Mouse (Mus musculus): ENCODE measurements around the gene Hnrnpa2b1. TPM values are rescaled to one million over a fixed set of nuclear protein-coding genes. Genes with fewer than 3 reads are reported as not detected.

Gene Hnrnpa2b1
- total RNA-seq, 1 experiment, result 609 TPM

DNA sequence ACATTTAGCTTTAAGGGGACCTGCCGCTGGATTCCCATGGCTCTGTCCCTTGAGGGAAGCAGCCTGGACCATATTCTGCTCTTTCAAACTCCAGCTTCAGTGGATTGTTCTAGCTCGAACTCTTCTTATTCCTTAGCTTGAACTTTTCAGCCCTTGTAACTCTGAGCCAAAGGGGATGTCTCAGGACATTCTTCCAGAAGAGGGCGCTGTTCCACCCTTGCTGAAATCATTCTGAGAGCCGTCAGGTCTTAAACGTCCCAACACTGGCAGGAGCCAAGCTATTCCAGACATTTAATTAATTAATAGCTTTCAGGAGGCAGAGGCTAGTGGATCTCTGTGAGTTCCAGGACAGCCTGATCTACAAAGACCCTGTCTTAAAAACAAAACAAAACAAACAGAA, 40.4 kb upstream of the Hnrnpa2b1 start:
- H3K4me1 ChIP-seq (ENCODE audit: control insufficient read depth in 2 of 2, insufficient read depth in 2 of 2, low read length in 2 of 2, poor library complexity in 1 of 2), result peaks cover 0 to 22% of the 10 kb centered on the region in 2 experiments; a peak in 3 of 4 replicates
- H3K36me3 ChIP-seq (ENCODE audit: control insufficient read depth, insufficient read depth, low read length, poor library complexity, severe bottlenecking), result no peaks in the 10 kb centered on the region
- in situ Hi-C loops (cut with MboI; ENCODE audit: low sequenced_read_pairs in 2 of 2, unreplicated experiment in 2 of 2), result no loop called here
- TF ChIP-seq ZC3H11A (IDR thresholded peaks at IDR 0.05; ENCODE audit: borderline replicate concordance, low read depth, low read length), result peak; percentile 36; the same call in 1 of the 2 replicates
- no peak for TF ChIP-seq HCFC1 (IDR thresholded peaks at IDR 0.05; ENCODE audit: borderline replicate concordance, insufficient read depth, low read length)
- H3K27ac ChIP-seq (ENCODE audit: insufficient read depth, low read depth, low read length, poor library complexity, severe bottlenecking), result no peak overlapping the region
- DNase-seq (ENCODE audit: low read depth, low spot score), result peak; percentile 83
- H3K4me3 ChIP-seq (ENCODE audit: insufficient read depth in 1 of 2, low read depth in 1 of 2, low read length in 2 of 2, poor library complexity in 1 of 2, severe bottlenecking in 1 of 2), result no peak overlapping the region
- H3K9me3 ChIP-seq (ENCODE audit: control insufficient read depth, insufficient read depth, low read depth, low read length), result no peaks in the 10 kb centered on the region
- H3K9ac ChIP-seq (ENCODE audit: insufficient read depth, low read depth, low read length, poor library complexity, severe bottlenecking), result no peak overlapping the region

DNA sequence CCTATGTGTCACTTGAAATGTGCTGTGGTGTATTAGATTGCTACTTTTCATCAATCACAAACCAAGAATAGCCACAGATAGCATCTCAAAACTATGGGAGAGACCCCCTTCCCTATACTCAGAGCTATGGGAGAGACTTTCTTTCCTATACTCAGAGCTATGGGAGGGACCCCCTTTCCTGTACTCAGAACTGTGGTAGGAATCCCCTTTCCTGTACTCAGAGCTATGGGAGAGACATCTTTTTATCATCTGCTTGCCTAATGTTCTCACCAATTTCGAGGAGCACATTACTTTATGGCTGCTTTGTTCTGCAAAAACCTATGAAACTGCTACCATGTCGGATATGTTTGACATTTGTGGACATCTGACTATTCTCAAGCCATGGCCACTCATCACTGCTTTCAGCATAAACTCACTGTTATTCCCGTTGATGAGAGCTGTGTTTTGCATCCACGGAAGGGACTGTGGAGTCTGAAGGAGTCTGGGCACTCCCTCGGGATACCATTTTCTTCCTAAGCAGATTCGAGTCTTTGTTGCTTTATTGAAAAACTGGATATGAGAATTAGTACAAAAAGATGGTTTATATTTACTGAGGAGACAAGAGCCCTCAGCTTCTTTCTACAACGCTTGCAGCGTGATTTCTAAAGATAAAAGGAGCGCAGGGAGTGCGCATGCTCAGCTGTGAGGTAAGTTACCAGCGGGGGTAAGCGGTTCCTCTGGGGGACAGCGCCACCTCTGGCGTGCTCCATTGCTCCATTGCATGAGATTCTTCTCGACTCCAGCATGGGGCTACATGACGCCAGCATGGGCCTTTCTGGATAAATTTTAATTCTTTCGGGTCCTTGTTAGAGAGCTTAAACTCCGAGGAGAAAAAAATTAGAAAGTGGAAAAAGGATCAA, 39.3 kb upstream of the Hnrnpa2b1 start:
- Histone ChIP-seq H3K9ac (ENCODE audit: insufficient read depth, low read depth, low read length, poor library complexity, severe bottlenecking) (no peak overlapping the region), H3K9me3 (ENCODE audit: control insufficient read depth, insufficient read depth, low read depth, low read length) (no peaks in the 10 kb centered on the region), H3K36me3 (ENCODE audit: control insufficient read depth, insufficient read depth, low read length, poor library complexity, severe bottlenecking) (no peaks in the 10 kb centered on the region), H3K4me1 (ENCODE audit: control insufficient read depth in 2 of 2, insufficient read depth in 2 of 2, low read length in 2 of 2, poor library complexity in 1 of 2) (peaks cover 0 to 19% of the 10 kb centered on the region in 2 experiments; a peak in 3 of 4 replicates), H3K4me3 (ENCODE audit: insufficient read depth in 1 of 2, low read depth in 1 of 2, low read length in 2 of 2, poor library complexity in 1 of 2, severe bottlenecking in 1 of 2) (peak overlapping the region in 1 of 2 experiments; percentile 25; a peak in 1 of 4 replicates), H3K27ac (ENCODE audit: insufficient read depth, low read depth, low read length, poor library complexity, severe bottlenecking) (no peak overlapping the region)
- peak; percentile 83 for DNase-seq (ENCODE audit: low read depth, low spot score)
- in situ Hi-C loops (cut with MboI; ENCODE audit: low sequenced_read_pairs in 2 of 2, unreplicated experiment in 2 of 2), result no loop called here
- no peak for TF ChIP-seq ZNF384 (IDR thresholded peaks at IDR 0.05; ENCODE audit: low read depth, low read length)
- no peak for TF ChIP-seq CHD2 (IDR thresholded peaks at IDR 0.05; ENCODE audit: low read depth, low read length)
- TF ChIP-seq ZC3H11A (IDR thresholded peaks at IDR 0.05; ENCODE audit: borderline replicate concordance, low read depth, low read length), result peak; percentile 34; the same call in 1 of the 2 replicates
- no peak for TF ChIP-seq MAFK (IDR thresholded peaks at IDR 0.05; ENCODE audit: insufficient read depth, low read depth, low read length)
- no peak for TF ChIP-seq HCFC1 (IDR thresholded peaks at IDR 0.05; ENCODE audit: borderline replicate concordance, insufficient read depth, low read length)

DNA sequence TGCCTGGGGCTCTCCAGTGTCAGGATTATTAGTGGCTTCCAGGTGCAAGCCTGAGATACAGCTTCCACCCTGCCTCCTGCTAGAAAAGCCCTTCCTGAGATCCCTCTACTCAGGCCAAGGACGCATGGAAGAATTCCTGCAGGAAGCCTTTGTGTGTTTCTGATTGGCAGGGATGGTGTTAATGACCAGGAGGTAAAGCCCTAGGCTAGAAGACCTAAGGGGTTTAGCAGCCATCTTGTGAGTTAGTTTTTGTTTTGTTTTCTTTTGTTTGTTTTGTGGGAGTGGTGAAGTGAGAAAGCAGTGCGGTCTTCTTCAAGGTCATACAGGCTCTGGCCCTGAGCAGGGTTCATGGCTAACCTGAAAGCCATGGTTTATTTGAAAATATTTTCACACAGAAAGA, 37.9 kb upstream of the Hnrnpa2b1 start:
- in situ Hi-C loops (cut with MboI; ENCODE audit: low sequenced_read_pairs in 2 of 2, unreplicated experiment in 2 of 2), result no loop called here
- H3K4me3 ChIP-seq (ENCODE audit: insufficient read depth in 1 of 2, low read depth in 1 of 2, low read length in 2 of 2, poor library complexity in 1 of 2, severe bottlenecking in 1 of 2), result no peak overlapping the region
- DNase-seq (ENCODE audit: low read depth, low spot score), result peak; percentile 49
- no peaks in the 10 kb centered on the region for H3K36me3 ChIP-seq (ENCODE audit: control insufficient read depth, insufficient read depth, low read length, poor library complexity, severe bottlenecking)
- H3K9me3 ChIP-seq (ENCODE audit: control insufficient read depth, insufficient read depth, low read depth, low read length), result no peaks in the 10 kb centered on the region
- H3K27ac ChIP-seq (ENCODE audit: insufficient read depth, low read depth, low read length, poor library complexity, severe bottlenecking), result no peak overlapping the region
- peaks cover 0 to 16% of the 10 kb centered on the region in 2 experiments; a peak in 3 of 4 replicates for H3K4me1 ChIP-seq (ENCODE audit: control insufficient read depth in 2 of 2, insufficient read depth in 2 of 2, low read length in 2 of 2, poor library complexity in 1 of 2)
- TF ChIP-seq MAFK (IDR thresholded peaks at IDR 0.05; ENCODE audit: insufficient read depth, low read depth, low read length), result no peak
- no peak for TF ChIP-seq CHD2 (IDR thresholded peaks at IDR 0.05; ENCODE audit: low read depth, low read length)
- TF ChIP-seq HCFC1 (IDR thresholded peaks at IDR 0.05; ENCODE audit: borderline replicate concordance, insufficient read depth, low read length), result no peak
- no peak for TF ChIP-seq ZNF384 (IDR thresholded peaks at IDR 0.05; ENCODE audit: low read depth, low read length)
- TF ChIP-seq ZC3H11A (IDR thresholded peaks at IDR 0.05; ENCODE audit: borderline replicate concordance, low read depth, low read length), result no peak
- H3K9ac ChIP-seq (ENCODE audit: insufficient read depth, low read depth, low read length, poor library complexity, severe bottlenecking), result no peak overlapping the region

DNA sequence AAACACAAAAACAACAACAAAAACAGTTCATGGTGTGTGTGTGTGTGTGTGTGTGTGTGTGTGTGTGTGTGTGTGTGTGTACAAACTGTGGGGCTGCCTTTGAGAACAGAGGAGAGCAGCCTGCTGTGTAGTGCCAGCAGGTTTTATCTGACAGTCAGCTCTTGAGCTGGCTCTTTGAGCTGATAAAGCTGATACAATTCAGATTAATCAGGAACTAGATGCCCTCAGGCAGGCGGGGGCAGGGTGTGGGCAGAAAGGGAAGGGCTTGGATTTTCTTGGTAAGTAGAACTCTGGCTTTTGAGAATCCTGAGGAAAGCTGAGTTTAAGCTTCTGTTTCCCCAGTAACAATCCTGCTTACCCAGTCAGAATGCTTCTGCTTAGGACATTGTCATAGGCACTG, 36.0 kb upstream of the Hnrnpa2b1 start:
- H3K36me3 ChIP-seq (ENCODE audit: control insufficient read depth, insufficient read depth, low read length, poor library complexity, severe bottlenecking), result no peaks in the 10 kb centered on the region
- TF ChIP-seq HCFC1 (IDR thresholded peaks at IDR 0.05; ENCODE audit: borderline replicate concordance, insufficient read depth, low read length) (no peak), ZNF384 (IDR thresholded peaks at IDR 0.05; ENCODE audit: low read depth, low read length) (no peak), MAFK (IDR thresholded peaks at IDR 0.05; ENCODE audit: insufficient read depth, low read depth, low read length) (no peak), ZC3H11A (IDR thresholded peaks at IDR 0.05; ENCODE audit: borderline replicate concordance, low read depth, low read length) (no peak), CHD2 (IDR thresholded peaks at IDR 0.05; ENCODE audit: low read depth, low read length) (no peak)
- no peak for DNase-seq (ENCODE audit: low read depth, low spot score)
- H3K4me1 ChIP-seq (ENCODE audit: control insufficient read depth in 2 of 2, insufficient read depth in 2 of 2, low read length in 2 of 2, poor library complexity in 1 of 2), result peaks cover 0 to 14% of the 10 kb centered on the region in 2 experiments; a peak in 3 of 4 replicates
- no peak overlapping the region for H3K4me3 ChIP-seq (ENCODE audit: insufficient read depth in 1 of 2, low read depth in 1 of 2, low read length in 2 of 2, poor library complexity in 1 of 2, severe bottlenecking in 1 of 2)
- H3K9ac ChIP-seq (ENCODE audit: insufficient read depth, low read depth, low read length, poor library complexity, severe bottlenecking), result peak overlapping the region; percentile 26; the same call in 1 of the 2 replicates
- 0 out of 2 replicates have a peak overlapping the region, but pooled peaks have one; percentile 19 for H3K27ac ChIP-seq (ENCODE audit: insufficient read depth, low read depth, low read length, poor library complexity, severe bottlenecking)
- in situ Hi-C loops (cut with MboI; ENCODE audit: low sequenced_read_pairs in 2 of 2, unreplicated experiment in 2 of 2), result no loop called here
- no peaks in the 10 kb centered on the region for H3K9me3 ChIP-seq (ENCODE audit: control insufficient read depth, insufficient read depth, low read depth, low read length)

Data from ES-E14 (cell line).